Mouse (Mus musculus) left cerebral cortex, postnatal 10 days (tissue): ENCODE results near the gene Adam12. TPM values are rescaled to one million over a fixed set of nuclear protein-coding genes. Genes with fewer than 3 reads are reported as not detected.

Experiments
- DNase-seq, 2 experiments: peaks; one replicate each; pipeline ENCODE4 v3.0.0; 2021 to 2022; ENCODE audit warnings: low spot score in 2 of 2, mixed read lengths in 1 of 2; ENCODE audit errors: extremely low spot score in 1 of 2
- intact Hi-C: fragments of 180-260 bp; cut with DNase I; formaldehyde crosslinking; loops from one replicate; pipeline ENCODE4 v1.15.1; 2025
- total RNA-seq, 2 experiments: library from RNA; stranded (reverse); gene quantifications; 2 replicates each; pipeline ENCODE4 v1.2.3; 2021

Adam12 gene
- total RNA-seq, 2 experiments from 2014 or later: 8.6 to 9.0 TPM

GRCm38 (mm10) chr7:134170180-134170910 is 61.6 kb downstream of the Adam12 start:
- DNase-seq: no peak
- intact Hi-C loops: no loop called here

GRCm38 (mm10) chr7:134169780-134170179 is 62.2 kb downstream of the Adam12 start:
- no peak for DNase-seq
- intact Hi-C loops: no loop called here

GRCm38 (mm10) chr7:134167586-134167985 is 64.4 kb downstream of the Adam12 start:
- intact Hi-C loops: no loop called here
- DNase-seq: no peak

- no peak for DNase-seq
- intact Hi-C loops: no loop called here
These were observed 68.2 kb downstream of the Adam12 start for GRCm38 (mm10) chr7:134163751-134164150.

- no peak for DNase-seq
- intact Hi-C loops: no loop called here
These were observed 69.1 kb downstream of the Adam12 start for GRCm38 (mm10) chr7:134162886-134163285.

GRCm38 (mm10) chr7:134159608-134160007 is 72.3 kb downstream of the Adam12 start:
- intact Hi-C loops: no loop called here
- no peak for DNase-seq

GRCm38 (mm10) chr7:134151330-134151729 is 80.6 kb downstream of the Adam12 start:
- intact Hi-C loops: no loop called here
- peak in 1 of 2 experiments; percentile 26 for DNase-seq

- intact Hi-C loops: no loop called here
- DNase-seq: no peak
These were observed 81.6 kb downstream of the Adam12 start for GRCm38 (mm10) chr7:134150305-134150704.

- no peak for DNase-seq
- intact Hi-C loops: no loop called here
These were observed 82.6 kb downstream of the Adam12 start for GRCm38 (mm10) chr7:134149351-134149750.

GRCm38 (mm10) chr7:134147561-134147960 is 84.4 kb downstream of the Adam12 start:
- intact Hi-C loops: no loop called here
- no peak for DNase-seq

GRCm38 (mm10) chr7:134146821-134147220 is 85.1 kb downstream of the Adam12 start:
- intact Hi-C loops: no loop called here
- no peak for DNase-seq

GRCm38 (mm10) chr7:134144111-134144510 is 87.8 kb downstream of the Adam12 start:
- DNase-seq: no peak
- intact Hi-C loops: no loop called here

- intact Hi-C loops: no loop called here
- no peak for DNase-seq
These were observed 92.5 kb downstream of the Adam12 start for GRCm38 (mm10) chr7:134139291-134139949.

- DNase-seq: no peak
- intact Hi-C loops: no loop called here
These were observed 99.6 kb downstream of the Adam12 start for GRCm38 (mm10) chr7:134132323-134132722.

GRCm38 (mm10) chr7:134128087-134128522 is 103.8 kb downstream of the Adam12 start:
- no peak for DNase-seq
- intact Hi-C loops: no loop called here

- DNase-seq: no peak
- intact Hi-C loops: no loop called here
These were observed 110.5 kb downstream of the Adam12 start for GRCm38 (mm10) chr7:134121397-134121796.

GRCm38 (mm10) chr7:134115438-134115837 is 116.5 kb downstream of the Adam12 start:
- intact Hi-C loops: no loop called here
- no peak for DNase-seq

GRCm38 (mm10) chr7:134114311-134115188 is 117.4 kb downstream of the Adam12 start:
- intact Hi-C loops: no loop called here

GRCm38 (mm10) chr7:134113829-134114228 is 118.1 kb downstream of the Adam12 start:
- intact Hi-C loops: no loop called here
- DNase-seq: no peak

More at GRCm38 (mm10) chr7:134114311-134115188, 117.4 kb downstream of the Adam12 start:
- peak in 1 of 2 experiments; percentile 50 for DNase-seq
